In genomic region chrX:36600066-36600465, GRCm38 (mm10) we compare ENCODE assay signal across 9 mouse cellular contexts. TPM values are rescaled to one million over a fixed set of nuclear protein-coding genes. Genes with fewer than 3 reads are reported as not detected.
A peak's percentile ranks its signal among the peaks of the same experiment; 100 is the strongest.
DNase-seq lines count a peak whose midpoint lies in the region; ATAC-seq and TF ChIP-seq lines count a peak whose summit lies in the region.
"Had no signal": no experiment of that assay in that cellular context is flagged by ENCODE, and none has a peak within 500 bp of the region (broad histone marks: within the 10 kb centered on the region; RNA-seq: fewer than 3 reads in every experiment).

No protein-coding gene starts in this region.

- no peak for TF ChIP-seq CTCF in E14TG2a.4 (conservative IDR thresholded peaks at IDR 0.05; ENCODE audit: low read length)

- WGBS in liver, embryonic 15.5 days (ENCODE audit: insufficient replicate concordance), result 43% methylated on average over 8 of the region's 8 CpGs

- no peaks in the 10 kb centered on the region for H3K27me3 ChIP-seq in E14TG2a.4 (ENCODE audit: insufficient read depth, low read length)
- no peaks in the 10 kb centered on the region for H3K27me3 ChIP-seq in liver, embryonic 15.5 days

- no peaks in the 10 kb centered on the region for H3K9me3 ChIP-seq in E14TG2a.4 (ENCODE audit: low read length)
- no peaks in the 10 kb centered on the region for H3K9me3 ChIP-seq in liver, embryonic 15.5 days (replicated peaks)

- ATAC-seq in erythroid progenitor cell, adult 5-6 weeks (replicated peaks; ENCODE audit: low FRiP score, poor library complexity, severe bottlenecking), result 0 out of 2 replicates have a peak, but pooled peaks have one; percentile 45
- no peak for ATAC-seq in liver, embryonic 15.5 days (ENCODE audit: insufficient read depth)
- ATAC-seq in inflammation-experienced regulatory T-cells, adult 6 months, result no peak

- peaks cover 26% of the 10 kb centered on the region for H3K4me1 ChIP-seq in E14TG2a.4 (replicated peaks; ENCODE audit: low read depth, low read length)
- peaks cover 4% of the 10 kb centered on the region for H3K4me1 ChIP-seq in liver, embryonic 15.5 days (replicated peaks)

- H3K9ac ChIP-seq in liver, embryonic 15.5 days, result no peak overlapping the region

- H3K27ac ChIP-seq in liver, embryonic 15.5 days (replicated peaks), result no peak overlapping the region; the same call in 1 of the 2 replicates

- H3K4me2 ChIP-seq in liver, embryonic 15.5 days, result peak overlapping the region; percentile 82; the same call in 1 of the 2 replicates

- peak; percentile 9 for DNase-seq in gastrocnemius, adult 18-20 months (ENCODE audit: low spot score)
- DNase-seq in gastrocnemius, adult 8-10 months (ENCODE audit: low spot score in 2 of 2), result no peak
- no peak for DNase-seq in layer of hippocampus, postnatal 25 days (ENCODE audit: extremely low spot score in 1 of 2, low spot score in 1 of 2)
- DNase-seq in frontal cortex, postnatal 10 days (ENCODE audit: low spot score in 2 of 2), result no peak
- DNase-seq: kidney, adult 2 months had no signal

- peak overlapping the region; percentile 86; the same call in 1 of the 2 replicates for H3K4me3 ChIP-seq in E14TG2a.4 (replicated peaks; ENCODE audit: low read length)
- H3K4me3 ChIP-seq in liver, embryonic 15.5 days (replicated peaks), result no peak overlapping the region

- H3K36me3 ChIP-seq in E14TG2a.4 (ENCODE audit: insufficient read depth, low read length), result peaks cover 48% of the 10 kb centered on the region
- 0 out of 2 replicates have a peak, but pooled peaks cover 8% of the 10 kb centered on the region for H3K36me3 ChIP-seq in liver, embryonic 15.5 days (replicated peaks)

RNA-seq across cellular contexts. Expression of gene Pgrmc1, which starts 2.1 kb away (rescaled TPM):
- total RNA-seq in gastrocnemius, adult 18-20 months (2021), result 10 to 100 TPM in 1 of 2 experiments, 1 to 10 TPM in 1; 7.3 to 10.6 TPM
- 1 to 10 TPM; 6.0 to 9.2 (median 7.0) TPM for total RNA-seq in gastrocnemius, adult 8-10 months (2022)
- total RNA-seq in erythroid progenitor cell, adult 5-6 weeks (2015; ENCODE audit: low replicate concordance), result 21.3 and 26.8 TPM in 2 replicates
- 15.7 and 20.7 TPM in 2 replicates for total RNA-seq in erythroid progenitor cell, adult 5-6 weeks (2017; ENCODE audit: low replicate concordance)
- 132 and 142 TPM in 2 replicates for polyA plus RNA-seq in liver, embryonic 15.5 days (2015; fragmentation: Nextera tagmentation; extraction: Ambion mirVana)
- total RNA-seq in layer of hippocampus, postnatal 25 days (2021), result 100 to 1,000 TPM; 270 to 328 TPM
- 10 to 100 TPM; 57.2 to 77.3 (median 65.5) TPM for polyA plus RNA-seq in inflammation-experienced regulatory T-cells, adult 6 months (2017; shearing (Covaris generic))

RNA-seq across cellular contexts. Expression of gene Akap17b, which starts 45.1 kb away (rescaled TPM):
- 1 to 10 TPM; 1.8 to 1.9 TPM for total RNA-seq in gastrocnemius, adult 18-20 months (2021)
- 1 to 10 TPM; 1.5 to 3.0 (median 1.7) TPM for total RNA-seq in gastrocnemius, adult 8-10 months (2022)
- total RNA-seq in erythroid progenitor cell, adult 5-6 weeks (2015; ENCODE audit: low replicate concordance), result 0.36 TPM in 1 of 2 replicates, not detected in the other
- total RNA-seq in erythroid progenitor cell, adult 5-6 weeks (2017; ENCODE audit: low replicate concordance), result 0.26 TPM in 1 of 2 replicates, not detected in the other
- polyA plus RNA-seq in liver, embryonic 15.5 days (2015; fragmentation: Nextera tagmentation; extraction: Ambion mirVana), result 0.48 and 0.59 TPM in 2 replicates
- total RNA-seq in layer of hippocampus, postnatal 25 days (2021), result 1 to 10 TPM; 7.9 to 9.4 TPM
- 1 to 10 TPM in 1 of 3 experiments, under 1 TPM in 2; 0.58 to 1.3 (median 0.79) TPM for polyA plus RNA-seq in inflammation-experienced regulatory T-cells, adult 6 months (2017; shearing (Covaris generic))

Comparison
In these comparisons a context has a peak if more than half of its experiments do, and no peak if none do; other contexts are left out.
1. RNA of gene Pgrmc1, which starts 2.1 kb away (total RNA-seq): 270 to 328 TPM in layer of hippocampus, postnatal 25 days; 15.7 to 26.8 TPM in erythroid progenitor cell, adult 5-6 weeks, 7.3 to 10.6 TPM in gastrocnemius, adult 18-20 months and 6.0 to 9.2 TPM in gastrocnemius, adult 8-10 months; every median in the first group is over 4 times any median in the second.